Mouse (Mus musculus) cortical plate, adult 2 months (tissue): ENCODE results near the gene Rhbdf1.

Experiments
- CTCF ChIP-seq: fragments of 200-500 bp; IDR thresholded peaks from 2 replicates; pipeline ENCODE4 v1.5.1; 2011; ENCODE audit warnings: mild to moderate bottlenecking, control low read depth, low read length; ENCODE audit not compliant: insufficient read depth; ENCODE audit errors: extremely low read depth
- POLR2A ChIP-seq: fragments of 200-500 bp; IDR thresholded peaks from 2 replicates; pipeline ENCODE4 v1.6.1; 2011; ENCODE audit warnings: mild to moderate bottlenecking, low read length, control low read depth; ENCODE audit not compliant: insufficient read depth; ENCODE audit errors: extremely low read depth

- no peak for TF ChIP-seq POLR2A
- no peak for TF ChIP-seq CTCF
Measured at GRCm38 (mm10) chr11:32265117-32265738, 43.1 kb upstream of the Rhbdf1 start.
